Mouse (Mus musculus): ENCODE measurements around the gene Rps19. TPM values are rescaled to one million over a fixed set of nuclear protein-coding genes. Genes with fewer than 3 reads are reported as not detected.
"Not testable (repeated sequence)": the region's sequence is repeated elsewhere in the genome, so short reads cannot be mapped to it uniquely, and the experiment has no call there.

Rps19 gene
- polyA plus RNA-seq, 1 experiment from 2014 or later, result 1,579 TPM

- Histone ChIP-seq H3K4me1 (ENCODE audit: control insufficient read depth, insufficient read depth, low read length) (peaks cover 4% of the 10 kb centered on the region), H3K27me3 (ENCODE audit: control insufficient read depth, insufficient read depth, low read length) (no peaks in the 10 kb centered on the region), H3K36me3 (ENCODE audit: control insufficient read depth, insufficient read depth, low read length) (peaks cover 25% of the 10 kb centered on the region), H3K4me3 (ENCODE audit: low read depth, low read length) (no peak overlapping the region), H3K9me3 (replicated peaks; ENCODE audit: control insufficient read depth, low read length) (no peaks in the 10 kb centered on the region), H3K4me2 (no peak overlapping the region), H3K27ac (ENCODE audit: low read depth, low read length) (no peak overlapping the region), H3K9ac (ENCODE audit: low read depth, low read length) (no peak overlapping the region)
- 81% methylated on average over 3 of the region's 3 CpGs for WGBS (ENCODE audit: insufficient replicate concordance)
- no peak for ATAC-seq (replicated peaks; ENCODE audit: insufficient number of reproducible peaks, low FRiP score, low TSS enrichment)
Measured at GRCm38 (mm10) chr7:24891241-24892124, 7.3 kb downstream of the Rps19 start.

- no peaks in the 10 kb centered on the region for H3K9me3 ChIP-seq (replicated peaks; ENCODE audit: control insufficient read depth, low read length)
- no peak overlapping the region for H3K27ac ChIP-seq (ENCODE audit: low read depth, low read length)
- H3K36me3 ChIP-seq (ENCODE audit: control insufficient read depth, insufficient read depth, low read length), result peaks cover 19% of the 10 kb centered on the region
- 74% methylated on average over 2 of the region's 2 CpGs for WGBS (ENCODE audit: insufficient replicate concordance)
- H3K4me3 ChIP-seq (ENCODE audit: low read depth, low read length), result no peak overlapping the region
- H3K4me2 ChIP-seq, result no peak overlapping the region
- H3K27me3 ChIP-seq (ENCODE audit: control insufficient read depth, insufficient read depth, low read length), result no peaks in the 10 kb centered on the region
- H3K9ac ChIP-seq (ENCODE audit: low read depth, low read length), result no peak overlapping the region
- ATAC-seq (replicated peaks; ENCODE audit: insufficient number of reproducible peaks, low FRiP score, low TSS enrichment), result no peak
- no peaks in the 10 kb centered on the region for H3K4me1 ChIP-seq (ENCODE audit: control insufficient read depth, insufficient read depth, low read length)
Measured at GRCm38 (mm10) chr7:24892125-24892583, 8.0 kb downstream of the Rps19 start.

GRCm38 (mm10) chr7:24895749-24896148 is 11.6 kb downstream of the Rps19 start:
- not testable (repeated sequence) for H3K4me3 ChIP-seq (ENCODE audit: low read depth, low read length); H3K27me3 ChIP-seq (ENCODE audit: control insufficient read depth, insufficient read depth, low read length); H3K4me1 ChIP-seq (ENCODE audit: control insufficient read depth, insufficient read depth, low read length); H3K9me3 ChIP-seq (replicated peaks; ENCODE audit: control insufficient read depth, low read length); H3K4me2 ChIP-seq; H3K27ac ChIP-seq (ENCODE audit: low read depth, low read length); H3K36me3 ChIP-seq (ENCODE audit: control insufficient read depth, insufficient read depth, low read length); H3K9ac ChIP-seq (ENCODE audit: low read depth, low read length); ATAC-seq (replicated peaks; ENCODE audit: insufficient number of reproducible peaks, low FRiP score, low TSS enrichment)
- WGBS (ENCODE audit: insufficient replicate concordance), result 84% methylated on average over 2 of the region's 2 CpGs

- H3K27me3 ChIP-seq (ENCODE audit: control insufficient read depth, insufficient read depth, low read length), result no peaks in the 10 kb centered on the region
- no peaks in the 10 kb centered on the region for H3K4me1 ChIP-seq (ENCODE audit: control insufficient read depth, insufficient read depth, low read length)
- H3K4me3 ChIP-seq (ENCODE audit: low read depth, low read length), result no peak overlapping the region
- no peak overlapping the region for H3K4me2 ChIP-seq
- H3K27ac ChIP-seq (ENCODE audit: low read depth, low read length), result no peak overlapping the region
- no peak overlapping the region for H3K9ac ChIP-seq (ENCODE audit: low read depth, low read length)
- H3K9me3 ChIP-seq (replicated peaks; ENCODE audit: control insufficient read depth, low read length), result no peaks in the 10 kb centered on the region
- 86% methylated on average over 8 of the region's 8 CpGs for WGBS (ENCODE audit: insufficient replicate concordance)
- no peak for ATAC-seq (replicated peaks; ENCODE audit: insufficient number of reproducible peaks, low FRiP score, low TSS enrichment)
- H3K36me3 ChIP-seq (ENCODE audit: control insufficient read depth, insufficient read depth, low read length), result no peaks in the 10 kb centered on the region
Measured at GRCm38 (mm10) chr7:24896269-24896668, 12.1 kb downstream of the Rps19 start.

GRCm38 (mm10) chr7:24897224-24897623 is 13.1 kb downstream of the Rps19 start, which contains the start of gene Cd79a:
Gene Cd79a (plus strand): TSS chr7:24897381.
- Histone ChIP-seq H3K27ac (ENCODE audit: low read depth, low read length) (no peak within 1 kb of the TSS), H3K27me3 (ENCODE audit: control insufficient read depth, insufficient read depth, low read length) (no peaks in the 10 kb centered on the region), H3K9me3 (replicated peaks; ENCODE audit: control insufficient read depth, low read length) (no peaks in the 10 kb centered on the region), H3K36me3 (ENCODE audit: control insufficient read depth, insufficient read depth, low read length) (no peaks in the 10 kb centered on the region), H3K4me1 (ENCODE audit: control insufficient read depth, insufficient read depth, low read length) (peaks cover 6% of the 10 kb centered on the region), H3K4me2 (no peak within 1 kb of the TSS), H3K4me3 (ENCODE audit: low read depth, low read length) (no peak within 1 kb of the TSS), H3K9ac (ENCODE audit: low read depth, low read length) (no peak within 1 kb of the TSS)
- 73% methylated on average over 12 of the region's 12 CpGs for WGBS (ENCODE audit: insufficient replicate concordance)
- no peak for ATAC-seq (replicated peaks; ENCODE audit: insufficient number of reproducible peaks, low FRiP score, low TSS enrichment)

GRCm38 (mm10) chr7:24897959-24898358 is 13.8 kb downstream of the Rps19 start:
- ATAC-seq (replicated peaks; ENCODE audit: insufficient number of reproducible peaks, low FRiP score, low TSS enrichment), result no peak
- H3K4me2 ChIP-seq, result no peak overlapping the region
- WGBS (ENCODE audit: insufficient replicate concordance), result 68% methylated on average over 5 of the region's 5 CpGs

GRCm38 (mm10) chr7:24901114-24901513 is 16.9 kb downstream of the Rps19 start:
- no peaks in the 10 kb centered on the region for H3K27me3 ChIP-seq (ENCODE audit: control insufficient read depth, insufficient read depth, low read length)
- no peak for ATAC-seq (replicated peaks; ENCODE audit: insufficient number of reproducible peaks, low FRiP score, low TSS enrichment)
- no peaks in the 10 kb centered on the region for H3K36me3 ChIP-seq (ENCODE audit: control insufficient read depth, insufficient read depth, low read length)
- WGBS (ENCODE audit: insufficient replicate concordance), result 80% methylated on average over 6 of the region's 6 CpGs
- H3K4me1 ChIP-seq (ENCODE audit: control insufficient read depth, insufficient read depth, low read length), result peaks cover 21% of the 10 kb centered on the region
- no peaks in the 10 kb centered on the region for H3K9me3 ChIP-seq (replicated peaks; ENCODE audit: control insufficient read depth, low read length)
- no peak overlapping the region for H3K9ac ChIP-seq (ENCODE audit: low read depth, low read length)
- H3K4me3 ChIP-seq (ENCODE audit: low read depth, low read length), result no peak overlapping the region
- H3K4me2 ChIP-seq, result no peak overlapping the region
- H3K27ac ChIP-seq (ENCODE audit: low read depth, low read length), result no peak overlapping the region

More at GRCm38 (mm10) chr7:24897959-24898358, 13.8 kb downstream of the Rps19 start:
- Histone ChIP-seq H3K27ac (ENCODE audit: low read depth, low read length) (no peak overlapping the region), H3K36me3 (ENCODE audit: control insufficient read depth, insufficient read depth, low read length) (no peaks in the 10 kb centered on the region), H3K9me3 (replicated peaks; ENCODE audit: control insufficient read depth, low read length) (no peaks in the 10 kb centered on the region), H3K4me3 (ENCODE audit: low read depth, low read length) (no peak overlapping the region), H3K4me1 (ENCODE audit: control insufficient read depth, insufficient read depth, low read length) (peaks cover 9% of the 10 kb centered on the region), H3K9ac (ENCODE audit: low read depth, low read length) (no peak overlapping the region), H3K27me3 (ENCODE audit: control insufficient read depth, insufficient read depth, low read length) (no peaks in the 10 kb centered on the region)

GRCm38 (mm10) chr7:24901842-24902241 is 17.7 kb downstream of the Rps19 start:
- no peaks in the 10 kb centered on the region for H3K27me3 ChIP-seq (ENCODE audit: control insufficient read depth, insufficient read depth, low read length)

More at GRCm38 (mm10) chr7:24901842-24902241, 17.7 kb downstream of the Rps19 start:
- Histone ChIP-seq H3K4me2 (peak overlapping the region; percentile 75), H3K9ac (ENCODE audit: low read depth, low read length) (no peak overlapping the region), H3K9me3 (replicated peaks; ENCODE audit: control insufficient read depth, low read length) (no peaks in the 10 kb centered on the region), H3K27ac (ENCODE audit: low read depth, low read length) (peak overlapping the region; percentile 91; the same call in 1 of the 2 replicates), H3K4me3 (ENCODE audit: low read depth, low read length) (no peak overlapping the region; the same call in 1 of the 2 replicates), H3K4me1 (ENCODE audit: control insufficient read depth, insufficient read depth, low read length) (peaks cover 28% of the 10 kb centered on the region), H3K36me3 (ENCODE audit: control insufficient read depth, insufficient read depth, low read length) (no peaks in the 10 kb centered on the region)
- ATAC-seq (replicated peaks; ENCODE audit: insufficient number of reproducible peaks, low FRiP score, low TSS enrichment), result no peak
- WGBS (ENCODE audit: insufficient replicate concordance), result 43% methylated on average over 1 of the region's 1 CpGs

Measured in heart, embryonic 11.5 days (tissue).